Mouse (Mus musculus) heart, embryonic 13.5 days (tissue): ENCODE measurements around the gene Tusc2. TPM values are rescaled to one million over a fixed set of nuclear protein-coding genes. Genes with fewer than 3 reads are reported as not detected.
"Not testable (repeated sequence)": the region's sequence is repeated elsewhere in the genome, so short reads cannot be mapped to it uniquely, and the experiment has no call there.

Source experiments
- ATAC-seq: fragments of 200-750 bp; cut with Nextera tagmentation; 2 replicates; pipeline ENCODE4 v1.8.0; 2017; ENCODE audit warnings: moderate TSS enrichment; ENCODE audit not compliant: insufficient number of reproducible peaks, low FRiP score, low TSS enrichment; ENCODE audit errors: extremely low read depth
- H3K27ac ChIP-seq: fragments of 300-500 bp; sonication (generic); replicated peaks from 2 replicates; pipeline ENCODE4 v1.5.1; 2015; ENCODE audit warnings: moderate library complexity, mild to moderate bottlenecking, inconsistent platforms
- H3K27me3 ChIP-seq: fragments of 300-500 bp; sonication (generic); replicated peaks from 2 replicates; pipeline ENCODE4 v1.6.1; 2015; ENCODE audit warnings: mild to moderate bottlenecking, inconsistent platforms
- H3K36me3 ChIP-seq: fragments of 300-500 bp; sonication (generic); 2 replicates; pipeline ENCODE4 v1.6.1; 2015; ENCODE audit warnings: mild to moderate bottlenecking, inconsistent platforms
- H3K4me1 ChIP-seq: fragments of 300-500 bp; sonication (generic); 2 replicates; pipeline ENCODE4 v1.6.1; 2015; ENCODE audit warnings: inconsistent platforms
- H3K4me2 ChIP-seq: fragments of 300-500 bp; sonication (generic); 2 replicates; pipeline ENCODE4 v1.6.1; 2015; ENCODE audit warnings: inconsistent platforms, mild to moderate bottlenecking, moderate library complexity
- H3K4me3 ChIP-seq: fragments of 300-500 bp; sonication (generic); 2 replicates; pipeline ENCODE4 v1.5.1; 2015; ENCODE audit warnings: moderate library complexity, mild to moderate bottlenecking, inconsistent platforms
- H3K9ac ChIP-seq: fragments of 300-500 bp; sonication (generic); 2 replicates; pipeline ENCODE4 v1.6.1; 2015; ENCODE audit warnings: inconsistent platforms, mild to moderate bottlenecking, moderate library complexity
- H3K9me3 ChIP-seq: fragments of 300-500 bp; sonication (generic); 2 replicates; pipeline ENCODE4 v1.6.1; 2016; ENCODE audit warnings: inconsistent platforms
- WGBS: fragments of 180-500 bp; shearing (Covaris S2); methylation state at CpG from one replicate; pipeline ENCODE4 v1.1.7; 2015; ENCODE audit warnings: mixed read lengths; 5-methylcytosine and 5-hydroxymethylcytosine counted together
- polyA plus RNA-seq: library from polyadenylated mRNA; unstranded; fragments of >200 nt; fragmentation: Nextera tagmentation; extraction: Ambion mirVana; gene quantifications from 2 replicates; pipeline ENCODE4 v1.2.1, GENCODE M21; 2015

Tusc2 gene
- polyA plus RNA-seq, 1 experiment from 2014 or later = 44.5 TPM

DNA sequence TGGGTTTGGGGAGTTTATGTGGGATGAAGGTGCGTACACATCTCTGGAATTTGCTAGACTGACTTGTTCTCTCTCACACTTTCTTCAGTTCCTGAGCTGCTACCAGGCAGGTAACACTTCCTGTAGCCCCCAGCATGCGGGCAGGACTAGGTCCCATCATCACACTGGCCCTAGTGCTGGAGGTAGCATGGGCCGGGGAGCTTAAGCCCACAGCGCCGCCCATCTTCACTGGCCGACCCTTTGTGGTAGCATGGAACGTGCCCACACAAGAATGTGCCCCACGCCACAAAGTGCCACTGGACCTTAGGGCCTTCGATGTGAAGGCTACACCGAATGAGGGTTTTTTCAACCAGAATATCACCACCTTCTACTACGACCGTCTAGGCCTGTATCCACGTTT, 7.0 kb downstream of the Tusc2 start:
- H3K9ac ChIP-seq = peak overlapping the region; percentile 93
- H3K27ac ChIP-seq = peak overlapping the region; percentile 83
- ATAC-seq = no peak
- H3K27me3 ChIP-seq = no peaks in the 10 kb centered on the region
- peaks cover 57% of the 10 kb centered on the region for H3K4me1 ChIP-seq
- WGBS = 50% methylated on average over 13 of the region's 13 CpGs
- H3K4me3 ChIP-seq = peak overlapping the region; percentile 87
- H3K36me3 ChIP-seq = peaks cover 53% of the 10 kb centered on the region
- H3K9me3 ChIP-seq = no peaks in the 10 kb centered on the region
- peak overlapping the region; percentile 81 for H3K4me2 ChIP-seq

DNA sequence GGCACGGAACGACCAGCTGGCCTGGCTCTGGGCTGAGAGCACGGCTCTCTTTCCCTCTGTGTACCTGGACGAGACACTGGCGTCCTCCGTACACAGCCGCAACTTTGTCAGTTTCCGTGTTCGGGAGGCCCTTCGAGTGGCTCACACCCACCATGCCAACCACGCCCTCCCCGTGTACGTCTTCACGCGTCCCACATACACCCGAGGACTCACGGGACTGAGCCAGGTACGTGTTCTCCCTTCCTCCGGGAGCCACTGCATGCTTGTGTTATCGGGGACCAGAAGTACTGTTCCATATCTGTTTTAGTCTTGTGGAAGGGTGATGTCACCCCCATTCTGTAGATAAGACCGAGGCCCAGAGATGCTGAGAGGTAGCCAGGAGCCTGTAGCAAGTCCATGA, 7.8 kb downstream of the Tusc2 start:
- Histone ChIP-seq H3K9me3 (no peaks in the 10 kb centered on the region), H3K4me3 (peak overlapping the region; percentile 87), H3K4me1 (peaks cover 55% of the 10 kb centered on the region), H3K27ac (peak overlapping the region; percentile 83), H3K36me3 (peaks cover 47% of the 10 kb centered on the region), H3K4me2 (peak overlapping the region; percentile 81), H3K9ac (peak overlapping the region; percentile 93), H3K27me3 (no peaks in the 10 kb centered on the region)
- WGBS = 57% methylated on average over 21 of the region's 21 CpGs
- no peak for ATAC-seq

DNA sequence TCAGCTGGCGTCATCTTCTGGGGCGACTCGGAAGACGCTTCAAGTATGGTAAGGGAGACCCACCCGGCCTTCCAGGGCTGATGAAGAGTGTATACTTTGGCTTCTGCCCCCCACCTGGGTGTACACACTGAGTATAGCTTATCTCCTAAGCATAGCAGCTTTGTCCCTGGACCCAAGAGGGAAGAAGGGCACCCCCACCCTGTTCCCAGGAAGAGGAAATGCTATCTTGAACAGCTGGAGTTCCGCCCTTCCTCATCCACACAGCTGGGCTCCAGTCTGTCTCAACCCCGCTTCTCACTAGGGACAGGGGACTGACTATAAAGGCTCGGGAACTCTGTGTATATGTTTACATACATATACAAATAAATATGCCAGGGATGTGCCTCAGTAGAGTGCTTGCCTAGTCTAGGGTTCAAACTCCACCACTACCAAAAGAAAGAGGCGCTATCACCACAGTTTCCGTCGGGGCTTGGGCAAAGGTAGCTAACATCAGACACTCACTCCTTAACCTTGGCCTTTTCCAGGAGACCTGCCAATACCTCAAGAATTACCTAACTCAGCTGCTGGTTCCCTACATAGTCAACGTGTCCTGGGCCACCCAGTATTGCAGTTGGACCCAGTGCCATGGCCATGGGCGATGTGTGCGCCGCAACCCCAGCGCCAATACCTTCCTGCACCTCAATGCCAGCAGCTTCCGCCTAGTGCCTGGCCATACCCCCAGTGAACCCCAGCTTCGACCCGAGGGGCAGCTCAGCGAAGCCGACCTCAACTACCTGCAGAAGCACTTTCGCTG, 8.7 kb downstream of the Tusc2 start:
- Histone ChIP-seq H3K4me3 (peak overlapping the region; percentile 87), H3K36me3 (peaks cover 47% of the 10 kb centered on the region), H3K27me3 (no peaks in the 10 kb centered on the region), H3K4me2 (peak overlapping the region; percentile 81), H3K27ac (peak overlapping the region; percentile 21; the same call in 1 of the 2 replicates), H3K9ac (peak overlapping the region; percentile 93), H3K4me1 (peaks cover 55% of the 10 kb centered on the region), H3K9me3 (no peaks in the 10 kb centered on the region)
- no peak for ATAC-seq
- 85% methylated on average over 22 of the region's 22 CpGs for WGBS

DNA sequence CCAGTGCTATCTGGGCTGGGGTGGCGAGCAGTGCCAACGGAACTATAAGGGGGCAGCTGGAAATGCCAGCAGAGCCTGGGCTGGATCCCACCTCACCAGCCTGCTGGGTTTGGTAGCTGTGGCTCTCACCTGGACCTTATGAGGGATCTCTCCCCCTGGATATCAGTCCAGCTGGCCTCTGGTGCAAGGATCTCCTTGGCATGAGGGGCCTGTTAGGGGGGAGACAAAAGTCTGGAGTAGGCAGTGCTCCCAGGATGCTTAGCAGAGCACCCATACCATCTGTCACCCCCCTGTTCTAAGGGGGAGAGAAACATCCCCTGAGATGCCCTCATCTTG, 9.2 kb downstream of the Tusc2 start:
- peak overlapping the region; percentile 26; the same call in 1 of the 2 replicates for H3K9ac ChIP-seq
- H3K4me3 ChIP-seq = no peak overlapping the region
- H3K27me3 ChIP-seq = no peaks in the 10 kb centered on the region
- no peak overlapping the region for H3K4me2 ChIP-seq
- peaks cover 47% of the 10 kb centered on the region for H3K36me3 ChIP-seq
- 93% methylated on average over 2 of the region's 2 CpGs for WGBS
- peaks cover 56% of the 10 kb centered on the region for H3K4me1 ChIP-seq
- no peak overlapping the region for H3K27ac ChIP-seq
- ATAC-seq = no peak
- no peaks in the 10 kb centered on the region for H3K9me3 ChIP-seq

DNA sequence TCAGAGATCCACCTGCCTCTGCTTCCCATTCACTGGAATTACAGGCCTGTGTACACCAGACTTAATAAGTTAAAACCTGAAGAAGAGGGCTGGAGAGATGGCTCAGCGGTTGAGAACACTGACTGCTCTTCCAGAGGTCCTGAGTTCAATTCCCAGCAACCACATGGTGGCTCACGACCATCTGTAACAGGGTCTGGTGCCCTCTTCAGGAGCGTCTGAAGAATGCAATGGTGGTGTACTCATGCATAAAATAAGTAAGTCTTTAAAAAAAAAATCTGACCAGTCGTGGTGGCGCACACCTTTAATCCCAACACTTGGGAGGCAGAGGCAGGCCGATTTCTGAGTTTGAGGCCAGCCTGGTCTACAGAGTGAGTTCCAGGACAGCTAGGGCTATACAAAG, 10.7 kb downstream of the Tusc2 start:
- WGBS = 84% methylated on average over 6 of the region's 6 CpGs
- peaks cover 54% of the 10 kb centered on the region for H3K4me1 ChIP-seq

DNA sequence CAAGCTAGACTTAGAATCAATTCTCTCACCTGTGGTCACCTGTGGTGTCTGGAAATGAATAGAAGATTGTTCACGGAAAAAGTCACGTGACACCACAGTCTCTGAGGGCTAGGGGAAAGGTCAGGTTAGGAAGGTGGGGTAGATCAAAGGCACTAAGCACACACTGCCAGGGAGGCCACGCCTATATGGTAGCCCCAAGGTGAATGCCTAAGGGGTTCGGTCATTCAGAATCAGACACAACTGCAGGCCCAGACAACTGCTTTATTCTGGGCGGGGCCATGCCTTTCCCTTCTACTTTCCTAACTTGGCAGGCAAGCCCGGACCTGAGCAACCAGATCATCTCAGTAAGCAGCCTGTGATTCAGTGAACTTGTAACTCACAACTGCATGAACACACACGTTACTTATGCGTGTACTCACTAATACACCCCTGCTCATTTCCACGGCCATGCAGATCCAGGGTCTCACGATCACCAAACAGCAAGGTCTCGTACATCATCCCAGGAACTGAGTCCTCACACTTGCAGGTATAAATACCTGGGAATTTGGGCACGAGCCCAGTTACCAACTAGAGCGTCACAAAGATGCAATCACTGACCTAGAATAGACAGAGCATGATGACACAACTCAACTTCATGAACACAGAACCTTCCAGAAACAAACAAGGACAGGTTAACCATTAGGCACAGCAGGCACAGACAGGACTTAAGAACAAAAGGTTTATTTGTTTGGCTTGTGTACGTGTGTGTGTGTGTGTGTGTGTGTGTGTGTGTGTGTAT, 12.7 kb downstream of the Tusc2 start:
- no peak overlapping the region for H3K4me3 ChIP-seq
- H3K4me2 ChIP-seq = no peak overlapping the region
- H3K27me3 ChIP-seq = no peaks in the 10 kb centered on the region
- peak overlapping the region; percentile 46 for H3K27ac ChIP-seq
- peak overlapping the region; percentile 80; the same call in 1 of the 2 replicates for H3K9ac ChIP-seq
- WGBS = 82% methylated on average over 14 of the region's 14 CpGs
- no peak for ATAC-seq
- peaks cover 55% of the 10 kb centered on the region for H3K4me1 ChIP-seq
- H3K9me3 ChIP-seq = no peaks in the 10 kb centered on the region
- H3K36me3 ChIP-seq = peaks cover 41% of the 10 kb centered on the region

More for the DNA sequence above, 10.7 kb downstream of the Tusc2 start:
- not testable (repeated sequence) for H3K9ac ChIP-seq, H3K4me3 ChIP-seq, H3K27me3 ChIP-seq, ATAC-seq, H3K27ac ChIP-seq, H3K9me3 ChIP-seq, H3K4me2 ChIP-seq
- peaks cover 47% of the 10 kb centered on the region for H3K36me3 ChIP-seq

DNA sequence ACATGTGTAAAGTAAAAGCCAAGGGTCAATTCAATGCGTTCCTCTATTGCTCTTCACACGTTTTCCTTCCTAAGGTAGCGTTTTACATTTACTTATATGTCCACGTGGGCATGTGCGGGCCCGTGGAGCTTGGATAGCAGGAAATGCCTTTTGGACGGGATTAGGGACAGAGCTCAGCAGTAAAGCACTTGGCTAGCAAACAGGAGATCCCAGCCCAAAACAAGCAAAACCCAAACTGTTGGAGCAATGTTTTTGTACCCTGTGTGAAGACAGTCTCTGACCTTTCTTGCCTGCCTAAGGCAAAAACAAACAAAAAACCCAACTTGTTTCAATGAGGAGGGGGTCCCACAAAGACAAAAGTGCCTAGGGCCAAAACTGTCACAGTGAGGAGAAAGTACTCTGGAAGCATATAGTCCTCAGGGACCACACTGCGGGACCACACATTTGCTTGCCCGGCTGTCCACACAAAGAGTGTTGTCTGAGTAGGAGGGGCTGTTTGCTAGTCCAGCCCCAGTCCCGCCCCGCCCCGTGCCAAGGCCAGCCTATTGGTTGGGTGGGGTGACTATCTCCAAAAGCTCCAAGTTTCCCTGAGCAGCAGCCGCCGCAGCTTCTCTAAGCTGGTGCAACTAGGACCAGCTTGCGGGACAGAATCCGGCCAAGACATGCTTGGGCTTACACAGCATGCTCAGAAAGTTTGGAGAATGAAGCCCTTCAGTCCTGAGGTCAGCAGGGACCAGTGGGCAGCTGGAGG, 13.5 kb downstream of the Tusc2 start, which contains the start of gene Hyal1:
Hyal1 (plus strand) TSS at position 571 of the 751 bp plus-strand sequence.
- Histone ChIP-seq H3K4me1 (peaks cover 54% of the 10 kb centered on the region), H3K27ac (peak within 1 kb of the TSS; percentile 46), H3K9me3 (no peaks in the 10 kb centered on the region), H3K36me3 (peaks cover 33% of the 10 kb centered on the region), H3K4me3 (peak within 1 kb of the TSS; percentile 50), H3K4me2 (peak within 1 kb of the TSS; percentile 73), H3K9ac (peak within 1 kb of the TSS; percentile 80), H3K27me3 (no peaks in the 10 kb centered on the region)
- 26% methylated on average over 16 of the region's 16 CpGs for WGBS
- peak; percentile 56; the same call in 1 of the 2 replicates for ATAC-seq

DNA sequence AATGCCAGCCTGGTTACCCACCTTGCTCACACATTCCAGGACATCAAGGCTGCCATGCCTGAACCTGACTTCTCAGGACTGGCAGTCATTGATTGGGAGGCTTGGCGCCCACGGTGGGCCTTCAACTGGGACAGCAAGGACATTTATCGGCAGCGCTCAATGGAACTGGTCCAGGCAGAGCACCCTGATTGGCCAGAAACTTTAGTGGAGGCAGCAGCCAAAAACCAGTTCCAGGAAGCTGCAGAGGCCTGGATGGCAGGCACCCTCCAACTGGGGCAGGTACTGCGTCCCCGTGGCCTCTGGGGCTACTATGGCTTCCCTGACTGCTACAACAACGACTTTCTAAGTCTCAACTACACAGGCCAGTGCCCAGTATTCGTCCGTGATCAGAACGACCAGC, 14.8 kb downstream of the Tusc2 start:
- peaks cover 21% of the 10 kb centered on the region for H3K36me3 ChIP-seq
- no peak overlapping the region for H3K4me3 ChIP-seq
- H3K9me3 ChIP-seq = no peaks in the 10 kb centered on the region
- peak overlapping the region; percentile 73 for H3K4me2 ChIP-seq
- H3K9ac ChIP-seq = no peak overlapping the region
- no peak overlapping the region for H3K27ac ChIP-seq
- H3K4me1 ChIP-seq = peaks cover 58% of the 10 kb centered on the region
- no peaks in the 10 kb centered on the region for H3K27me3 ChIP-seq
- no peak for ATAC-seq
- 85% methylated on average over 10 of the region's 10 CpGs for whole genome bisulfite sequencing

DNA sequence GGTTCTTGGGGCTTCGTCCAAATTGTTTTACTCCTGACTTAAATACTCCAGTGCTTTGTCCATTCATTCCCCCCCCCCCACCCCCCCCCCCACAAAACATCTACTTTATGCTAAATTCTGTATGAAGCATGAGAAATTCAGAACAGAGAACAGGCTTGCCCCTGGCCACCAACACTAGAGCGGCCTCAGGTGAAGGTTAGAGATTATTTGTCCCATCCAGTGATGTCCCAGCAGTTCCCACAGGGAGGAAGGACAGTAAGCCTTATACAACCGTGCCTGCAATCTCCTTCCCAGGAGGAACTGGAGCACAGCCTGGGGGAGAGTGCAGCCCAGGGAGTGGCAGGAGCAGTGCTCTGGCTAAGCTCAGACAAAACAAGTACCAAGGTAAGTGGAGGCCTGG, 15.5 kb downstream of the Tusc2 start, which contains the start of gene Naa80:
Naa80 (plus strand) TSS at position 301 of the 400 bp plus-strand sequence.
- 0 out of 2 replicates have a peak within 1 kb of the TSS, but pooled peaks have one; percentile 94 for H3K27ac ChIP-seq
- H3K9ac ChIP-seq = 0 out of 2 replicates have a peak within 1 kb of the TSS, but pooled peaks have one; percentile 14
- WGBS = 72% methylated on average over 3 of the region's 3 CpGs
- peak within 1 kb of the TSS; percentile 93 for H3K4me2 ChIP-seq
- H3K4me1 ChIP-seq = peaks cover 58% of the 10 kb centered on the region
- no peaks in the 10 kb centered on the region for H3K9me3 ChIP-seq
- no peak within 1 kb of the TSS; the same call in 1 of the 2 replicates for H3K4me3 ChIP-seq
- no peaks in the 10 kb centered on the region for H3K27me3 ChIP-seq
- no peak for ATAC-seq
- H3K36me3 ChIP-seq = peaks cover 21% of the 10 kb centered on the region

DNA sequence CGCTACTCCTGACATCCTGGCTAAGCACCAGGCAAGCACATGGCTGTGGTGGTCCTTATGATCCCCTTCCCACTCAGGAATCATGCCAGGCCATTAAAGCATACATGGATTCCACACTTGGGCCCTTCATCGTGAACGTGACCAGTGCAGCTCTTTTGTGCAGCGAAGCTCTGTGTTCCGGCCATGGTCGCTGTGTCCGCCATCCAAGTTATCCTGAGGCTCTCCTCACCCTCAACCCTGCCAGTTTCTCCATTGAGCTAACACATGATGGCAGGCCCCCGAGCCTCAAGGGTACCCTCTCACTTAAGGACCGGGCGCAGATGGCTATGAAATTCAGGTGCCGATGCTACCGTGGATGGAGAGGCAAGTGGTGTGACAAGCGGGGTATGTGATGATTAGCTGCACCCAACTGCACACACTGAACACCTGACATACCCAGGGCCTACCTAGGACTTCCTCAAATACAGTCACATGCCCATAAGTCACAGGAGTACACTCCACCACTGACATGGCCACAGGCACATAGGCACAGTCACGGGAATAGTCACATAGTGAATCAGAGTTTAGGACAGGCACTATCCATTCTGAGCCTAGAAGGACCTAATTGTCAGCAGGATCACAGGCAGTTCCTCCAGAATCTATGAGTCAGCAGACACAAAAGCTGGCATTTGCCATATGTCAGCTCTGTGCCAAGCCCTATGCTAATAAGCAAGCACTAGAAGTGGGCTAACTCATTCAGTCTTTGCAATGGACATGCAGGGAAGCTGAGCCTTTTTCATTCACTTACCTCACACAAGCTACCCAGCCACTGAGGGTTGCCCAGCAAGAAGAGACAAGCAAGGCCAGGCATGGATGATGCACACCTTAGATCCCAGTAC, 16.2 kb downstream of the Tusc2 start:
- H3K27ac ChIP-seq = 0 out of 2 replicates have a peak overlapping the region, but pooled peaks have one; percentile 94
- peak overlapping the region; percentile 93; the same call in 1 of the 2 replicates for H3K4me2 ChIP-seq
- H3K9ac ChIP-seq = 0 out of 2 replicates have a peak overlapping the region, but pooled peaks have one; percentile 14
- H3K9me3 ChIP-seq = no peaks in the 10 kb centered on the region
- ATAC-seq = no peak
- peaks cover 23% of the 10 kb centered on the region for H3K36me3 ChIP-seq
- no peak overlapping the region for H3K4me3 ChIP-seq
- WGBS = 92% methylated on average over 14 of the region's 14 CpGs
- no peaks in the 10 kb centered on the region for H3K27me3 ChIP-seq
- peaks cover 58% of the 10 kb centered on the region for H3K4me1 ChIP-seq
